Comparison of ENCODE assay signal across 18 mouse cellular contexts in genomic region chr14:67574346-67574949, GRCm38 (mm10).
DNase-seq lines count a peak whose midpoint lies in the region; ATAC-seq and TF ChIP-seq lines count a peak whose summit lies in the region.
"Had no signal": no experiment of that assay in that cellular context is flagged by ENCODE, and none has a peak within 500 bp of the region (broad histone marks: within the 10 kb centered on the region; RNA-seq: fewer than 3 reads in every experiment).

No protein-coding gene starts in this region.

- no peak for ATAC-seq in liver, embryonic 12.5 days
- ATAC-seq in stomach, postnatal 0 days (ENCODE audit: low FRiP score, low TSS enrichment) = no peak
- ATAC-seq in hindbrain, embryonic 11.5 days (ENCODE audit: low FRiP score) = no peak
- ATAC-seq: CD4-positive, CD25-positive, alpha-beta regulatory T cell, adult 4 months; forebrain, embryonic 14.5 days; intestine, embryonic 16.5 days; midbrain, embryonic 16.5 days had no signal

- TF ChIP-seq EP300 in stomach, postnatal 0 days (optimal IDR thresholded peaks at IDR 0.05) = no peak

- TF ChIP-seq POLR2A in liver, adult 2 months (IDR thresholded peaks at IDR 0.05; ENCODE audit: extremely low read depth, insufficient read depth, low read length) = no peak

- H3K79me2 ChIP-seq in liver, adult 2 months (ENCODE audit: control insufficient read depth, insufficient read depth, low read length) = no peaks in the 10 kb centered on the region

- no peaks in the 10 kb centered on the region for H3K36me3 ChIP-seq in liver, adult 2 months (ENCODE audit: control insufficient read depth, insufficient read depth, low read length)
- no peaks in the 10 kb centered on the region for H3K36me3 ChIP-seq in liver, embryonic 12.5 days
- H3K36me3 ChIP-seq in stomach, postnatal 0 days (ENCODE audit: control insufficient read depth, insufficient read depth, low read length) = no peaks in the 10 kb centered on the region
- no peaks in the 10 kb centered on the region for H3K36me3 ChIP-seq in hindbrain, embryonic 11.5 days (ENCODE audit: control insufficient read depth, insufficient read depth, low read length)

- no peak overlapping the region for H3K4me2 ChIP-seq in liver, embryonic 12.5 days
- no peak overlapping the region for H3K4me2 ChIP-seq in stomach, postnatal 0 days (replicated peaks; ENCODE audit: low read depth)
- no peak overlapping the region for H3K4me2 ChIP-seq in hindbrain, embryonic 11.5 days (replicated peaks; ENCODE audit: low read depth, low read length)
- H3K4me2 ChIP-seq: hindbrain, embryonic 14.5 days had no signal

- 19% methylated on average over 7 of the region's 7 CpGs for WGBS in liver, adult 2 months
- WGBS in liver, embryonic 12.5 days (ENCODE audit: insufficient replicate concordance) = 59% methylated on average over 7 of the region's 7 CpGs
- 56% methylated on average over 7 of the region's 7 CpGs for WGBS in stomach, postnatal 0 days
- WGBS in hindbrain, embryonic 11.5 days = 71% methylated on average over 7 of the region's 7 CpGs

- H3K4me1 ChIP-seq in liver, adult 2 months (ENCODE audit: control insufficient read depth, insufficient read depth, low read length) = no peaks in the 10 kb centered on the region; the same call in 1 of the 2 replicates
- no peaks in the 10 kb centered on the region for H3K4me1 ChIP-seq in liver, embryonic 12.5 days
- H3K4me1 ChIP-seq in stomach, postnatal 0 days (replicated peaks; ENCODE audit: control insufficient read depth, insufficient read depth) = no peaks in the 10 kb centered on the region
- H3K4me1 ChIP-seq in hindbrain, embryonic 11.5 days (replicated peaks; ENCODE audit: control insufficient read depth, insufficient read depth, low read length) = 0 out of 2 replicates have a peak, but pooled peaks cover 3% of the 10 kb centered on the region

- H3K9ac ChIP-seq in liver, adult 2 months (ENCODE audit: low read depth, low read length) = no peak overlapping the region
- H3K9ac ChIP-seq in liver, embryonic 12.5 days = no peak overlapping the region
- no peak overlapping the region for H3K9ac ChIP-seq in stomach, postnatal 0 days (ENCODE audit: low read length)
- no peak overlapping the region for H3K9ac ChIP-seq in hindbrain, embryonic 11.5 days (ENCODE audit: low read depth, low read length)
- H3K9ac ChIP-seq: hindbrain, embryonic 14.5 days had no signal

- no peaks in the 10 kb centered on the region for H3K27me3 ChIP-seq in liver, adult 2 months (ENCODE audit: control insufficient read depth, insufficient read depth, low read length)
- no peaks in the 10 kb centered on the region; the same call in 1 of the 2 replicates for H3K27me3 ChIP-seq in liver, embryonic 12.5 days (replicated peaks)
- no peaks in the 10 kb centered on the region for H3K27me3 ChIP-seq in stomach, postnatal 0 days (ENCODE audit: control insufficient read depth, insufficient read depth, low read length)
- no peaks in the 10 kb centered on the region for H3K27me3 ChIP-seq in hindbrain, embryonic 11.5 days (ENCODE audit: control insufficient read depth, insufficient read depth, low read length)

- H3K9me3 ChIP-seq in liver, embryonic 12.5 days (replicated peaks) = no peaks in the 10 kb centered on the region
- H3K9me3 ChIP-seq in stomach, postnatal 0 days (ENCODE audit: control insufficient read depth, low read length) = no peaks in the 10 kb centered on the region
- no peaks in the 10 kb centered on the region for H3K9me3 ChIP-seq in hindbrain, embryonic 11.5 days (ENCODE audit: control insufficient read depth, low read length)

- H3K4me3 ChIP-seq in liver, adult 2 months (ENCODE audit: insufficient read depth, low read depth, low read length) = no peak overlapping the region
- no peak overlapping the region for H3K4me3 ChIP-seq in liver, embryonic 12.5 days
- no peak overlapping the region for H3K4me3 ChIP-seq in stomach, postnatal 0 days (ENCODE audit: low read depth, low read length)
- no peak overlapping the region for H3K4me3 ChIP-seq in hindbrain, embryonic 11.5 days (ENCODE audit: low read depth, low read length)
- H3K4me3 ChIP-seq: gastrocnemius, adult 2 months had no signal

- H3K27ac ChIP-seq in liver, adult 2 months (replicated peaks; ENCODE audit: insufficient read depth, low read depth, low read length) = peak overlapping the region; percentile 43
- no peak overlapping the region for H3K27ac ChIP-seq in liver, embryonic 12.5 days
- H3K27ac ChIP-seq in stomach, postnatal 0 days (replicated peaks) = no peak overlapping the region
- H3K27ac ChIP-seq in hindbrain, embryonic 11.5 days (ENCODE audit: low read depth, low read length) = no peak overlapping the region
- H3K27ac ChIP-seq: gastrocnemius, adult 2 months; hindbrain, embryonic 14.5 days had no signal

- peak; percentile 7 to 8 for DNase-seq in heart, adult 18-20 months
- DNase-seq in heart, adult 11 months = no peak
- peak; percentile 88 for DNase-seq in liver, adult 2 months (ENCODE audit: extremely low read depth, low read depth, low spot score)
- DNase-seq in urinary bladder, postnatal 14 days (ENCODE audit: low spot score) = peak; percentile 39
- DNase-seq in urinary bladder, postnatal 10 days (ENCODE audit: low spot score) = no peak
- peak; percentile 34 for DNase-seq in stomach, postnatal 0 days (ENCODE audit: low spot score)
- no peak for DNase-seq in hindbrain, embryonic 11.5 days (ENCODE audit: low spot score)
- DNase-seq: cerebellum, adult 11-12 months; gastrocnemius, adult 2 months; kidney, postnatal 25 days; liver; right cerebral cortex, postnatal 14 days had no signal

- no peak for TF ChIP-seq CTCF in liver, adult 2 months (IDR thresholded peaks at IDR 0.05; ENCODE audit: low read depth, low read length)
- TF ChIP-seq CTCF in stomach, postnatal 0 days (IDR thresholded peaks at IDR 0.05; ENCODE audit: low read depth) = no peak

Comparison
In these comparisons a context has a peak if more than half of its experiments do, and no peak if none do; other contexts are left out.
1. DNase-seq: peak in heart, adult 18-20 months (2 of 2), liver, adult 2 months (single experiment), urinary bladder, postnatal 14 days (single experiment) and stomach, postnatal 0 days (single experiment); none in heart, adult 11 months (single experiment), urinary bladder, postnatal 10 days (single experiment) and hindbrain, embryonic 11.5 days (single experiment).